Mouse (Mus musculus): ENCODE measurements around the gene Epha3.

Gene Epha3

GRCm38 (mm10) chr16:63653393-63653918 is 210.5 kb downstream of the Epha3 start:
- DNase-seq (ENCODE audit: low spot score in 2 of 2), result no peak

- no peak for DNase-seq (ENCODE audit: low spot score in 2 of 2)
These were observed 213.2 kb downstream of the Epha3 start for GRCm38 (mm10) chr16:63650760-63651159.

- DNase-seq (ENCODE audit: low spot score in 2 of 2), result no peak
These were observed 217.4 kb downstream of the Epha3 start for GRCm38 (mm10) chr16:63646577-63646976.

- no peak for DNase-seq (ENCODE audit: low spot score in 2 of 2)
These were observed 221.3 kb downstream of the Epha3 start for GRCm38 (mm10) chr16:63642641-63643040.

GRCm38 (mm10) chr16:63641603-63642002 is 222.4 kb downstream of the Epha3 start:
- DNase-seq (ENCODE audit: low spot score in 2 of 2), result no peak

GRCm38 (mm10) chr16:63638701-63639100 is 225.3 kb downstream of the Epha3 start:
- DNase-seq (ENCODE audit: low spot score in 2 of 2), result no peak

- DNase-seq (ENCODE audit: low spot score in 2 of 2), result no peak
These were observed 230.2 kb downstream of the Epha3 start for GRCm38 (mm10) chr16:63633748-63634166.

GRCm38 (mm10) chr16:63625229-63625628 is 238.7 kb downstream of the Epha3 start:
- no peak for DNase-seq (ENCODE audit: low spot score in 2 of 2)

- DNase-seq (ENCODE audit: low spot score in 2 of 2), result no peak
These were observed 242.1 kb downstream of the Epha3 start for GRCm38 (mm10) chr16:63621845-63622244.

GRCm38 (mm10) chr16:63615396-63615795 is 248.6 kb downstream of the Epha3 start:
- no peak for DNase-seq (ENCODE audit: low spot score in 2 of 2)

- DNase-seq (ENCODE audit: low spot score in 2 of 2), result no peak
These were observed 251.0 kb downstream of the Epha3 start for GRCm38 (mm10) chr16:63613006-63613405.

- DNase-seq (ENCODE audit: low spot score in 2 of 2), result no peak
These were observed 263.7 kb downstream of the Epha3 start for GRCm38 (mm10) chr16:63600229-63600628.

- DNase-seq (ENCODE audit: low spot score in 2 of 2), result no peak
These were observed 269.3 kb downstream of the Epha3 start for GRCm38 (mm10) chr16:63594656-63595055.

- DNase-seq (ENCODE audit: low spot score in 2 of 2), result no peak
These were observed 294.2 kb downstream of the Epha3 start for GRCm38 (mm10) chr16:63569746-63570145.

- DNase-seq (ENCODE audit: low spot score in 2 of 2), result no peak
These were observed 297.7 kb downstream of the Epha3 start for GRCm38 (mm10) chr16:63566106-63566836.

- DNase-seq (ENCODE audit: low spot score in 2 of 2), result no peak
These were observed 307.4 kb downstream of the Epha3 start for GRCm38 (mm10) chr16:63556410-63557146.

GRCm38 (mm10) chr16:63552531-63552930 is 311.4 kb downstream of the Epha3 start:
- DNase-seq (ENCODE audit: low spot score in 2 of 2), result no peak

- DNase-seq (ENCODE audit: low spot score in 2 of 2), result no peak
These were observed 324.5 kb downstream of the Epha3 start for GRCm38 (mm10) chr16:63539489-63539888.

GRCm38 (mm10) chr16:63528821-63529220 is 335.2 kb downstream of the Epha3 start:
- no peak for DNase-seq (ENCODE audit: low spot score in 2 of 2)

GRCm38 (mm10) chr16:63517636-63518035 is 346.3 kb downstream of the Epha3 start:
- DNase-seq (ENCODE audit: low spot score in 2 of 2), result no peak

GRCm38 (mm10) chr16:63510069-63510468 is 353.9 kb downstream of the Epha3 start:
- no peak for DNase-seq (ENCODE audit: low spot score in 2 of 2)

GRCm38 (mm10) chr16:63506437-63506836 is 357.5 kb downstream of the Epha3 start:
- no peak for DNase-seq (ENCODE audit: low spot score in 2 of 2)

- DNase-seq (ENCODE audit: low spot score in 2 of 2), result no peak
These were observed 362.5 kb downstream of the Epha3 start for GRCm38 (mm10) chr16:63501456-63501855.

Data from spleen, postnatal 14 days (tissue).